Mouse (Mus musculus): ENCODE data around the gene Eid2. TPM values are rescaled to one million over a fixed set of nuclear protein-coding genes. Genes with fewer than 3 reads are reported as not detected.

Gene Eid2
- total and polyA plus RNA-seq, 3 experiments, result 23.4 to 30.4 (median 24.4) TPM

GRCm38 (mm10) chr7:28290638-28291590, 23.2 kb downstream of the Eid2 start, which contains the start of gene Selenov:
TSS of gene Selenov (minus strand) at chr7:28291186.
- DNase-seq, result peak; percentile 54

GRCm38 (mm10) chr7:28294481-28294880, 26.8 kb downstream of the Eid2 start:
- DNase-seq, result peak; percentile 83

- DNase-seq, result peak; percentile 54
These were observed 31.4 kb downstream of the Eid2 start for GRCm38 (mm10) chr7:28298837-28299625.

- peak; percentile 64 for DNase-seq
These were observed 34.1 kb downstream of the Eid2 start, which contains the start of gene Dll3 for GRCm38 (mm10) chr7:28301616-28302433. TSS of gene Dll3 (minus strand) at chr7:28302238.

- peak; percentile 32 for DNase-seq
These were observed 38.0 kb downstream of the Eid2 start for GRCm38 (mm10) chr7:28305641-28306040.

- DNase-seq, result no peak
These were observed 38.5 kb downstream of the Eid2 start for GRCm38 (mm10) chr7:28306216-28306615.

GRCm38 (mm10) chr7:28309737-28310136, 42.1 kb downstream of the Eid2 start:
- DNase-seq, result no peak

- DNase-seq, result no peak
These were observed 43.7 kb downstream of the Eid2 start for GRCm38 (mm10) chr7:28311151-28311925.

GRCm38 (mm10) chr7:28311926-28312543, 44.4 kb downstream of the Eid2 start, which contains the start of gene Timm50:
TSS of gene Timm50 (minus strand) at chr7:28312072.
- DNase-seq, result peak; percentile 99

- DNase-seq, result peak; percentile 41
These were observed 50.4 kb downstream of the Eid2 start for GRCm38 (mm10) chr7:28318036-28318435.

- peak; percentile 84 for DNase-seq
These were observed 51.0 kb downstream of the Eid2 start for GRCm38 (mm10) chr7:28318714-28319113.

Other genes starting within 250 kb of the Eid2 start
- gene Psmc4, start 217.8 kb upstream of the Eid2 start, total RNA-seq (2021), result 100 to 1,000 TPM; 174 to 178 TPM
- gene Psmc4, start 217.8 kb upstream of the Eid2 start, polyA plus RNA-seq (2012; rRNA removed), result 89.5 and 89.9 TPM in 2 replicates
- not detected for gene Fcgbp, start 196.6 kb upstream of the Eid2 start, total RNA-seq (2021)
- 0.04 and 0.07 TPM in 2 replicates for gene Fcgbp, start 196.6 kb upstream of the Eid2 start, polyA plus RNA-seq (2012; rRNA removed)
- gene 9530053A07Rik, start 138.4 kb upstream of the Eid2 start, total RNA-seq (2021), result not detected
- gene 9530053A07Rik, start 138.4 kb upstream of the Eid2 start, polyA plus RNA-seq (2012; rRNA removed), result 0.01 TPM in 1 of 2 replicates, not detected in the other
- 100 to 1,000 TPM in 1 of 2 experiments, 10 to 100 TPM in 1; 99.5 to 104 TPM for gene Fbl, start 98.2 kb upstream of the Eid2 start, total RNA-seq (2021)
- gene Fbl, start 98.2 kb upstream of the Eid2 start, polyA plus RNA-seq (2012; rRNA removed), result 27.2 and 34.7 TPM in 2 replicates
- 10 to 100 TPM; 25.5 to 33.4 TPM for gene Dyrk1b, start 88.4 kb upstream of the Eid2 start, total RNA-seq (2021)
- 104 and 107 TPM in 2 replicates for gene Dyrk1b, start 88.4 kb upstream of the Eid2 start, polyA plus RNA-seq (2012; rRNA removed)
- gene Eid2b, start 9.9 kb downstream of the Eid2 start, total RNA-seq (2021), result 10 to 100 TPM in 1 of 2 experiments, 1 to 10 TPM in 1; 9.1 to 17.6 TPM
- gene Eid2b, start 9.9 kb downstream of the Eid2 start, polyA plus RNA-seq (2012; rRNA removed), result 44.8 and 49.6 TPM in 2 replicates
- not detected for gene Selenov, start 23.3 kb downstream of the Eid2 start, total RNA-seq (2021)
- 0.19 TPM in 1 of 2 replicates, not detected in the other for gene Selenov, start 23.3 kb downstream of the Eid2 start, polyA plus RNA-seq (2012; rRNA removed)
- gene Dll3, start 34.4 kb downstream of the Eid2 start, total RNA-seq (2021), result under 1 TPM in 1 of 2 experiments, not detected in 1; 0.10 TPM
- 0.16 and 0.29 TPM in 2 replicates for gene Dll3, start 34.4 kb downstream of the Eid2 start, polyA plus RNA-seq (2012; rRNA removed)
- gene Timm50, start 44.2 kb downstream of the Eid2 start, total RNA-seq (2021), result 10 to 100 TPM; 66.6 to 99.9 TPM
- 90.5 and 101 TPM in 2 replicates for gene Timm50, start 44.2 kb downstream of the Eid2 start, polyA plus RNA-seq (2012; rRNA removed)
- 100 to 1,000 TPM; 156 to 171 TPM for gene Supt5, start 70.9 kb downstream of the Eid2 start, total RNA-seq (2021)
- 163 and 190 TPM in 2 replicates for gene Supt5, start 70.9 kb downstream of the Eid2 start, polyA plus RNA-seq (2012; rRNA removed)
- gene Rps16, start 82.8 kb downstream of the Eid2 start, total RNA-seq (2021), result 1,000 to 10,000 TPM in 1 of 2 experiments, 100 to 1,000 TPM in 1; 895 to 1,085 TPM
- 555 and 709 TPM in 2 replicates for gene Rps16, start 82.8 kb downstream of the Eid2 start, polyA plus RNA-seq (2012; rRNA removed)
- gene Plekhg2, start 104.7 kb downstream of the Eid2 start, total RNA-seq (2021), result 10 to 100 TPM; 14.9 to 15.6 TPM
- gene Plekhg2, start 104.7 kb downstream of the Eid2 start, polyA plus RNA-seq (2012; rRNA removed), result 22.5 and 23.2 TPM in 2 replicates
- gene Zfp36, start 112.4 kb downstream of the Eid2 start, total RNA-seq (2021), result 10 to 100 TPM; 16.3 to 19.4 TPM
- 25.9 and 32.3 TPM in 2 replicates for gene Zfp36, start 112.4 kb downstream of the Eid2 start, polyA plus RNA-seq (2012; rRNA removed)
- 10 to 100 TPM; 39.6 to 49.7 TPM for gene Med29, start 124.8 kb downstream of the Eid2 start, total RNA-seq (2021)
- gene Med29, start 124.8 kb downstream of the Eid2 start, polyA plus RNA-seq (2012; rRNA removed), result 72.1 and 88.5 TPM in 2 replicates
- gene Paf1, start 125.1 kb downstream of the Eid2 start, total RNA-seq (2021), result 100 to 1,000 TPM in 1 of 2 experiments, 10 to 100 TPM in 1; 73.4 to 104 TPM
- 323 and 399 TPM in 2 replicates for gene Paf1, start 125.1 kb downstream of the Eid2 start, polyA plus RNA-seq (2012; rRNA removed)
- gene Gmfg, start 169.6 kb downstream of the Eid2 start, total RNA-seq (2021), result 10 to 100 TPM in 1 of 2 experiments, 1 to 10 TPM in 1; 7.1 to 10.4 TPM
- 0.58 and 0.89 TPM in 2 replicates for gene Gmfg, start 169.6 kb downstream of the Eid2 start, polyA plus RNA-seq (2012; rRNA removed)
- 10 to 100 TPM; 12.9 to 25.4 TPM for gene Lrfn1, start 184.1 kb downstream of the Eid2 start, total RNA-seq (2021)
- gene Lrfn1, start 184.1 kb downstream of the Eid2 start, polyA plus RNA-seq (2012; rRNA removed), result 33.6 and 37.1 TPM in 2 replicates
- not detected for gene Ifnl2, start 242.6 kb downstream of the Eid2 start, total RNA-seq (2021)
- gene Ifnl2, start 242.6 kb downstream of the Eid2 start, polyA plus RNA-seq (2012; rRNA removed), result 0.33 and 1.00 TPM in 2 replicates